Mouse (Mus musculus) erythroblast, adult 5-6 weeks (primary cell): Measurements from ENCODE around the gene Jmjd8. TPM values are rescaled to one million over a fixed set of nuclear protein-coding genes. Genes with fewer than 3 reads are reported as not detected.
A peak's percentile ranks its signal among the peaks of the same experiment; 100 is the strongest.

Experiments
- ATAC-seq: replicated peaks from 2 replicates; pipeline ENCODE4 v1.8.0; 2016; ENCODE audit warnings: moderate number of reproducible peaks, mild to moderate bottlenecking, moderate TSS enrichment, inconsistent platforms; ENCODE audit not compliant: poor library complexity, low FRiP score, severe bottlenecking
- total RNA-seq, 2 experiments: library from RNA; stranded (forward) in 1 of 2; stranded (reverse) in 1 of 2; fragments of 150-400 nt in 1 of 2; fragments of 200-764, 138-1000 nt in 1 of 2; gene quantifications; 2 replicates each; pipeline versions ENCODE4 v1.2.3 to v1.2.4; 2015 to 2017; ENCODE audit warnings: low replicate concordance in 2 of 2

Gene Jmjd8
- total RNA-seq, 2 experiments from 2014 or later: 2.1 to 6.7 TPM

GRCm38 (mm10) chr17:25831451-25832281 lies 3.0 kb downstream of the Jmjd8 start:
- no peak for ATAC-seq

DNA sequence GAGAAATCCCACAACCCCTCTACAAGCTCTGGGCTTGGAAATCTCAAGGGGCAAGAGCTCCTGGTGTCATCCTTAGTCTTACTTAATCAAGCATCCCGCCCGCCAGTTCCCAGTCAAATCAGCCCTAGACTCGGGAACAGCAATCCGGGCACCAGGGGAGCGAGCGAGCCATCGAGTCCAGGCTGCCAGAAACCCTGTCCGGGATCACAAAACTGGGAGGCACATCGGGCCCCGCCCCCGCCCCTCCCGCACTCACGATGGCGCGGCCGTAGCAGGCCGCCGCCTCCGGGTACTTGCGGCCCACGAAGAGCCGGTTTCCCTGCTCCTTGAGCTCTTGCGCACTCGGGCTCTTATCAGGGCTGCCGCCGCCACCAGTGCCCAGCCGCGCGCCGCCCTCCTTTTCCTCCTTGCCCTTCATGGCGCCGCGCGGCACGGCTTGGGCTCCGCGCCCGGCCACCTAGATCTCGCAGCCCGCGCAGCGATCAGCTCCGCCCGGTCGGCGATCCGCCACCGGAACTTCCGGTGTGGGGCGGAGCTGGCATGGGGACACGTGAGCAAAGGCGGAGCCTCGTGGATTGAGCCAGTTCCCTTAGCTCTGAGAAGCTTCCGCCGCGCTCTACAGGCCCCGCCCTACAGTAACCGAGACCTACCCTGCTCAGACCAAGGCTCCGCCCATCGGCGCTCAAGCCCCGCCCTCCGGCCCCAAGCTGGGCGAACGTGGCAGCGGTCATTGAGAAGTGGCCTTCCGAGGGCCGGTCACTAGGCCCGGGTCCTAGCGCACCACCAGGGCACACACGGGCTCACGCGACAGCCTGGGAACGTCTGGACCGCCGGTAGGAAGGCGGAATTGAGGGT lies 4.0 kb downstream of the Jmjd8 start:
- peak; percentile 80 for ATAC-seq

GRCm38 (mm10) chr17:25833291-25833663 lies 4.6 kb downstream of the Jmjd8 start, which contains the start of gene Stub1:
Gene Stub1, minus strand, starts transcription at chr17:25833404.
- peak; percentile 62 for ATAC-seq

DNA sequence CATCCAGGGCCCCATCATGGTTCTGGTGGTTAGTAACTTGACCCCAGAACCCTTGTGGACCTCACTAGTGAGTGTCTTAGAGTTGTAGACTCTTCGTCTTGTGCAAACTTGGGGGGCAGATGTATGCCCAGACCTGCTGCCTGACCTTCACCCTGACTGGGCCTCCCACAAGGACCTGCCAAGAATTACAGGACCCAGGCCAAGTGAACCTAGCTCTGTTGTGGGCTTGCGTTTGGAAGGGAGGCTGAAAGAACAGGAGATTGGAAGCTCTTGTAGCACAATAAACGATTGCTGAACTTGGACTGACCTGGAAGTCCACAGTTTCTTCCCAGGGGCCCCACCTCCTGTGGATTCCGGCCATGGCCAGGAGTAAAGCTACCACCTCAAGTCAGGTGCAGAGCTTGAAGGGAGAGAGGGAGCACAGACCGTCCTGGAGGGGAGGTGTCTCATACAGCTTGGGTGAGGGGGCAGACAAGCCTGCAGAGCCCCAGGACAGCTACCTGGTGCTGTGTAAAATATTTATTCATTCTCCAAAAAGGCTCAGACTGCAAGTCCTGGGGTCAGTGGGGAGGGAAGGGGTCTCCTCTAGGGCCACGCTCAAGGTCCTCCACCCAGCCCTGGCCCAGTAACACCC lies 5.4 kb downstream of the Jmjd8 start:
- ATAC-seq: no peak

- no peak for ATAC-seq
Observed at GRCm38 (mm10) chr17:25834595-25835222, 6.0 kb downstream of the Jmjd8 start.

DNA sequence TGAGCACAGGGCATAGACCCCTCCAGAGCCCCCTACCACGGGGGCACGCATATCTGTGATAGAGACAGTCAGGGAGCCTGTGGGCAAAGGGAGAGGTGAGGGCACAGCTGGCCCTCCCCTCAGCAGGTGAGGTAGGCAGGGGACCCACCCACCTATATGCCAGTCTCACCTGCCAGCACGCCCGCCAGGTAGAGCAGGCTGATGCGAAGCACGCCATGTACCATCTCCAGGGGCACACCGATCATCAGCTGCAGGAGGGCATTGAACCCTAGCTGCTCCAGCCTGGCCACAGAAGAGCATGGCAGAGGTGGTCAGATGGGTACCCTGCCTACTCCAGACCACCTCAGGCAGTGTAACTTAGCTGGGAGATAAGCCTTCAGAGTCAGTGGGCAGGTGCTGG lies 6.6 kb downstream of the Jmjd8 start:
- ATAC-seq: no peak

- no peak for ATAC-seq
Observed at GRCm38 (mm10) chr17:25835816-25836215, 7.1 kb downstream of the Jmjd8 start.

- no peak for ATAC-seq
Observed at GRCm38 (mm10) chr17:25836397-25837075, 7.9 kb downstream of the Jmjd8 start.

GRCm38 (mm10) chr17:25837076-25837410 lies 8.4 kb downstream of the Jmjd8 start, which contains the start of gene Rhbdl1:
Gene Rhbdl1, minus strand, starts transcription at chr17:25837295.
- no peak for ATAC-seq

DNA sequence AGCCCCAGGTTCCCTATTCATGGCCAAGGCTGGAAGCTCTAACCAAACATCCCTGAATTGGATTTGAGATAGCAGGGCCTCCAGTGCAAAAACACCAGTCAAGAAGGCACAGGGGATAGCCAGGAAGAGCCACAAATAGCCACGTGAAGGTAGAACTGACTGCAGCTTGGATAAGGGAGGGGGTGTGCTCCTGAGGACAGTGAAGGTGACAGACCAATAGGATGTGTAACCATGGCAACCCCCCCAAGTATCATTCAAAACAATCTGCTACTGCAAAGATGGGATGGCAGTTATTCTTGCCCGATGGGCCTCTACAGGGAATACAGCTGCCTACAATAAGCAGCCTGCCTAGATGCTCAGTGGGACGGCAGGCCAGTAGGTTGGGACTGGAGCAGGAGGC lies 8.9 kb downstream of the Jmjd8 start:
- no peak for ATAC-seq

GRCm38 (mm10) chr17:25838904-25839303 lies 10.2 kb downstream of the Jmjd8 start:
- ATAC-seq: no peak

GRCm38 (mm10) chr17:25839455-25840235 lies 11.0 kb downstream of the Jmjd8 start:
- ATAC-seq: no peak

GRCm38 (mm10) chr17:25840519-25840918 lies 11.9 kb downstream of the Jmjd8 start:
- no peak for ATAC-seq

- ATAC-seq: no peak
Observed at GRCm38 (mm10) chr17:25841117-25841880, 12.6 kb downstream of the Jmjd8 start, which contains the start of gene Gm20683. Gene Gm20683, minus strand, starts transcription at chr17:25841763.

DNA sequence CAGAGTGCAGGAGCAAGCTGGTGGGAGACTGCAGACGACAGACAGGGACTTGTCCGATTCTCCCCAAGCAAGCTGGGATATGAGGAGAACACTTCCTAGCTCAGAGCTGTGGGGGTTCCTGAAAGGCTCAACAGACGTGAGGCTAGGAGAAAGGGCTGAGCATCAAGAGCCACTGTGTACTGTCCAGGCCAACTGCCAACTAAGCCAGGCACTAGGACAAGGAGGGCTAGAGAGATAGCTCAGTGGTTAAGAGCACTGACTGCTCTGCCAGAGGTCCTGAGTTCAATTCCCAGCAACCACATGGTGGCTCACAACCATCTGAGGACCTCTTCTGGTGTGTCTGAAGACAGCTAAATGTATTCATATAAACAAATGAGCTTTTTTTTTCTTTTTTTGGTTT lies 13.8 kb downstream of the Jmjd8 start:
- no peak for ATAC-seq

- no peak for ATAC-seq
Observed at GRCm38 (mm10) chr17:25843122-25843521, 14.5 kb downstream of the Jmjd8 start.

DNA sequence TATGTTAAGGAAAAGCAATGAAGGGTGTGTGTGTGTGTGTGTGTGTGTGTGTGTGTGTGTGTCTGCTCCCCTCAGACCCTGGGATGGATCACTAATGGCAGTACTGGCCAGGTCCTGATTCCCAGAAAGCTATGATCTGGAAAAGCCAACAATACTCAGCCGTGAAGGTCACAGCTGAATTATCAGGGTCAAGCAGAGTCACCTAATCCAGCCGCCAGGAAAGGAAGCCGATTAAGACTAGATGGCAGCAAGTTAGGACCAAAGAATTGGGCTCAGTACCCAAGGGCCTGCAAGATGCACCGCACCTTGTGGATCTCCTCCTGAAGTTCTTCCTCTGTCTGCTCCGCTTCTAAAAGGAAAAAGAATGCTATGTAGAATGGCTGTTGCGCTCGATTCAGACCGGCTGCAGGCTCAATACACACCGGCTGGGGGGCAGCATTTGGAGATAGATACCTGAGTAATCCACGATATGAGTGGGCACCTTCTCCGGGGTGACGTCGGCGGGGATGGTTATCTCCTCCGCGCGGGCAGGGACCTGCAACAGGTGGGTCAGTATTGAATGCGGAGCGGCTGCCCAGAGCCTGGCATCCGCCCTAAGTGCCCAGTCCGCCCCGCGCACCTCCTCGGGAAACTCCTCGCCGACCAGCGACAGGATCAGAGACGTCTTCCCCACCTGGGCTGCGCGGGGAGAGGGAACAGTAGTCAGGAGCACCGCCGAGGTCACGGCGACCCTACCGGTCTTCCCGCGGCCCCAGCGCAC lies 15.1 kb downstream of the Jmjd8 start:
- ATAC-seq: peak; percentile 44
